Mouse (Mus musculus): ENCODE results near the gene Pde8a. TPM values are rescaled to one million over a fixed set of nuclear protein-coding genes. Genes with fewer than 3 reads are reported as not detected.
"Not testable (repeated sequence)": the region's sequence is repeated elsewhere in the genome, so short reads cannot be mapped to it uniquely, and the experiment has no call there.

Gene Pde8a
- polyA plus RNA-seq (2012; rRNA removed), result 18.0 and 18.1 TPM in 2 replicates

- no peak for DNase-seq (ENCODE audit: low read depth)
Observed at GRCm38 (mm10) chr7:81213347-81214152, at the start of gene Pde8a. Gene Pde8a, plus strand, starts transcription at chr7:81213596.

- no peak for DNase-seq (ENCODE audit: low read depth)
Observed at GRCm38 (mm10) chr7:81164411-81164810, 49.0 kb upstream of the Pde8a start.

- no peak for DNase-seq (ENCODE audit: low read depth)
Observed at GRCm38 (mm10) chr7:81167124-81167523, 46.3 kb upstream of the Pde8a start.

DNA sequence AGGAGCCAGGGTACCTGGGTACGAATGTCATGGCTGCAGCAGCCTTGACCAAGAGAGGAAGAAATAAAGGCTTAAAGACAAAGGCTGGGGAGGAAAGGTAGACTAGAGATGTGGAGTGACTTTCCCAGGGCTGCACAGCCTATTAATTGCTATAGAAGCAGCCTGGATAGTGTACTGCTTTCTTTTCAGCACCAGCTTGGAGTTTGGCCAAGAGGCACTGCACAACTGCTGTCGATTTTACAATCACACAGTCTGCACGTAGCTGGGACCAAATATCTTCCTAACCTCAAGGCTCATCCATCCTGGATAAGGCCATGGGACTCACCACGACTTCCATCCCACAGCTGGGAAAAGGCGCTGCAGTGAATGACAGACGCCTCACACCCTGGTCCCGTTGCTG is 44.0 kb upstream of the Pde8a start:
- DNase-seq (ENCODE audit: low read depth), result no peak

- DNase-seq (ENCODE audit: low read depth), result no peak
Observed at GRCm38 (mm10) chr7:81173931-81174330, 39.5 kb upstream of the Pde8a start.

DNA sequence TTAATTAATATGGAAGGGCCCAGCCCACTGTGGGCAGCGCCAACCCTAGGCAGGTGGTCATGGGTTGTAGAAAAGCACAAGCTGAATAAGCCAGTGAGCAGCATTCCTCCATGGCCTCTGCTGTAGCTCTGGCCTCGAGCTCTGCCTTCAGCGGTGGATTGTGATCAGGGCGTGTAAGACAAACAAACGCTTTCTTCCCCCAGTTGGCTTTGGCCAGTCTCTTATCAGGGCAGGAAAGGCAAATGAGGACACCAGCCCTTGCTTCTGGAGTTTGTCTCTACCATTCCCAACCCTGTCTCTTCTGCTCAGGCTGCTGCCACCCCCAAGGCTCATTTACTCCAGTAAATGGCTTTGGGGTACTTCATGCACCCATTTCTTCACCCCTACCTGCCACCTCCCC is 38.7 kb upstream of the Pde8a start:
- no peak for DNase-seq (ENCODE audit: low read depth)

DNA sequence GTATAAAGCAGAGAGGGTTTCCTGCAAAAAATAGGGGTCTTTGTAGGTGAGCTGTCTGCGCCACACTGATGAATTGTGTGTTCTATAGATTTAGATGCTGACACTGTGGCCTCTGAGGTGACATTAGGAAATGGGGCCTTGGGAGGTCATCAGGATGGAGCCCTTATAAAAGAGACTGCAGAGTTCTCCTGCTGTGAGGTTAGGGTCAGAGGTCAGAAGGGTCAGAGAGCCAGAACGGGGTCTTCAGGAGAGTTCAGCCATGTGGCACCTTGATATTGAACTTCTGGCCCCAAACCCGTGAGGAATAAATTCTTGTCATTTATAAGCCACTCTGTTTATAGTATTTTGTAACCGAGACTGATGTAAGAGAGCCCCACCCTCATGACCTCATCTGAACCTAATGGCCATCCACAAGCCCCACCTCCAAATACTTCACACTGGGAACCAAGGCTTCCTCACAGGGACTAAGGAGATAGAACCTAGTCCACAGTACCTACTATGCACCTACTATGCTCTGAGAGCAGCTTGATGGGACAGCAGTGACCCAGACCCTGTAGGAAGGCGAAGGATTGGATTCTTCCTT is 37.1 kb upstream of the Pde8a start:
- DNase-seq (ENCODE audit: low read depth), result no peak

DNA sequence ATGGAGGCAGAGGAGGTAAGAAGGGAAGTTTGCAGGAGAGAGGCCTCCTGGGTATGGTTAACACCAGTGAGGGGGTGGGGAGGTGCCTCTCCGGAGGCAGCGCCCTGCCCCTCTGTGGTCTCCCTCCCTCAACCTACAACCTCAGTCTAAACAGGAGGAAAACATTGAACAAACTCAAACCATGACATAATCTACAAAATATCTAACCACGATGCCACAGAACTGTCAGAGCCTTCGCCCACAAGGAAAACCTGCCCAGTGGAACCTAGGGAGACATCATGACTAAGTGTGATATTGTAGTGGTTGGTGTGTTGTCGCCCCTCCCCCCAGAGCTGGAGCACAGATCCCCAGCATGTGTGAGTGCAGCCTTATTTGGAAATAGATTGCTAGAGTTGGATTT is 33.9 kb upstream of the Pde8a start:
- no peak for DNase-seq (ENCODE audit: low read depth)

GRCm38 (mm10) chr7:81182492-81183175 is 30.8 kb upstream of the Pde8a start:
- no peak for DNase-seq (ENCODE audit: low read depth)

- no peak for DNase-seq (ENCODE audit: low read depth)
Observed at GRCm38 (mm10) chr7:81183181-81183580, 30.2 kb upstream of the Pde8a start.

GRCm38 (mm10) chr7:81184136-81184535 is 29.3 kb upstream of the Pde8a start:
- no peak for DNase-seq (ENCODE audit: low read depth)

DNA sequence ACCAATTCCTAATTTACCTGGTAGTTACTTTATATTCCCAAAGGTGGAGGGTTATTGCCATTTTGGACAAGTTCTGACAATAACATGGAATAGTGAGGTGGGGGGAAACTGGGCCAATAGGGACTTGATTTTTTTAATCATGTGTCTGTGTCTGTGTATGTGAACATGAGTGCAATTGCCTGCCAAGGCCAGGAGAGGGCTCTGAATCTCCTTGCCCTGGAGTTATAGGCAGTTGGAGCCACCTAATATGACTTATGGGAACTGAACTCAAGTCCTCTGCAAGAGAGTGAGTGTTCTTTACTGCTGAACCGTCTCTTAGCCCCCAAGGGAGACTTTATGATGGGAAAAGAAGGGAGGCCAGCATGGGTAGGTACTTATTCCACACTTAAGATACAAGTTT is 28.7 kb upstream of the Pde8a start:
- no peak for DNase-seq (ENCODE audit: low read depth)

- not testable (repeated sequence) for DNase-seq (ENCODE audit: low read depth)
Observed at GRCm38 (mm10) chr7:81186036-81186435, 27.4 kb upstream of the Pde8a start.

DNA sequence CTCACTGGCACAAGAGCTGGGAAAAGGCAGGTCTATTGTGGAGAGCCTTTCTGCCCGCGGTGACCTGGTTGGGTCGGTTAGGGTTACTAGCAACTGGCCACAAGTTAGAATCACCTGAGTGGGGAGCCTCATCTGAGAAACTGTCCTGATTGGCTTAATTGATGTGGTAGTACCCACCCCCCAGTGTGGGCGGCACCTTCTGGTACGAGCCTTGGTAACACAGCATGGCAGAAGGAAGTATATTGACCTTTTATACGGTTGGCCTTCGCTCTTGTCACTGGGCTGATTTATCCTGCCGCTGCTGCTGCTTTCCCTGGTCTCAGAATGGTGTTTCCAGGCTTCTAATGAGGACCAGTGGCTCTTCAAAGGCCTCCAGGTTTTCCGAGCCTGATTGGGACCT is 24.2 kb upstream of the Pde8a start:
- no peak for DNase-seq (ENCODE audit: low read depth)

GRCm38 (mm10) chr7:81195509-81195908 is 17.9 kb upstream of the Pde8a start:
- DNase-seq (ENCODE audit: low read depth), result no peak

DNA sequence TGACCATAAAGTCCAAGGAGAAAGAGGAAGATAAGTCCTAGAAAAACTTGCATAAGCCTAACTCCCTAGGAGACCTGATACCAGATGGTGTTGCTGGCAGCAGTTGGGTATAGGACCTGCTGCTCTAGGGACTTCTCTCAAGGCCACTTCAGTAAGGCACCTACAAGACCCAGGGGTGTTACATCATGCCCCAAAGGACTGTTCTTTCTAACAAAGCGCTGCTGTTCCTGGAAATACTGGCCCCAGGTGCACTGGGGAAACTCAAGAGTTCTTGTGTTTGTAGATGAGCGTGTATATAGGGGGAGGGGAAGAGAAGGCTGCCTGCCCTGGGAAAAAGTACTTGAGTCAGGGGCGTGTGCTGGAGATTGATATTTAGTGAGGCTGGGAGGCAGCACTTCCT is 16.6 kb upstream of the Pde8a start:
- DNase-seq (ENCODE audit: low read depth), result no peak

DNA sequence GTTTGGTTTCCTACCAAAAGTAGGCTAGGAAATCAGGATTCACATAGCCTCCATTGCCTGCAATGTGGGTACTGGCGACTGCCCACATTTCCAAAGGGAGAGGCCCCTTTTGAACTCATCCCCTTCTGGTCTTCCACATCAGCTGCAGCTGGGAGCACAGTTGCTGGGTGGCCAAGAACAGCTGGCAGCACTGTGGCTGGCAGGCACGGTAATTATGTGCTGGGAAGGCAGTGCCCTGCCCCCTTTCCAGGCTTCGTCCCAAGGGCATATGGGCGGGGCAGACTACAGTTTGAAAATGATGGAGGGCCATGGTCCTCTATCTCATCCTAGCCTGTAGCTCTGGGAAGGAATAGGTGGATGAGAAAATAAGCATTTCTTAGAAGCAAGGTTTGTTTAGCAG is 14.9 kb upstream of the Pde8a start:
- DNase-seq (ENCODE audit: low read depth), result no peak

- DNase-seq (ENCODE audit: low read depth), result no peak
Observed at GRCm38 (mm10) chr7:81199109-81199508, 14.3 kb upstream of the Pde8a start.

GRCm38 (mm10) chr7:81199757-81200156 is 13.6 kb upstream of the Pde8a start:
- DNase-seq (ENCODE audit: low read depth), result no peak

- no peak for DNase-seq (ENCODE audit: low read depth)
Observed at GRCm38 (mm10) chr7:81202389-81202788, 11.0 kb upstream of the Pde8a start.

- not testable (repeated sequence) for DNase-seq (ENCODE audit: low read depth)
Observed at GRCm38 (mm10) chr7:81203576-81203975, 9.8 kb upstream of the Pde8a start.

- DNase-seq (ENCODE audit: low read depth), result no peak
Observed at GRCm38 (mm10) chr7:81208944-81209343, 4.5 kb upstream of the Pde8a start.

Data from gonadal fat pad, adult 2 months (tissue).